Mouse (Mus musculus): Measurements from ENCODE around the gene Cd72. TPM values are rescaled to one million over a fixed set of nuclear protein-coding genes. Genes with fewer than 3 reads are reported as not detected.

Cd72 gene
- polyA plus RNA-seq, 1 experiment from 2014 or later, result 3.4 TPM

DNA sequence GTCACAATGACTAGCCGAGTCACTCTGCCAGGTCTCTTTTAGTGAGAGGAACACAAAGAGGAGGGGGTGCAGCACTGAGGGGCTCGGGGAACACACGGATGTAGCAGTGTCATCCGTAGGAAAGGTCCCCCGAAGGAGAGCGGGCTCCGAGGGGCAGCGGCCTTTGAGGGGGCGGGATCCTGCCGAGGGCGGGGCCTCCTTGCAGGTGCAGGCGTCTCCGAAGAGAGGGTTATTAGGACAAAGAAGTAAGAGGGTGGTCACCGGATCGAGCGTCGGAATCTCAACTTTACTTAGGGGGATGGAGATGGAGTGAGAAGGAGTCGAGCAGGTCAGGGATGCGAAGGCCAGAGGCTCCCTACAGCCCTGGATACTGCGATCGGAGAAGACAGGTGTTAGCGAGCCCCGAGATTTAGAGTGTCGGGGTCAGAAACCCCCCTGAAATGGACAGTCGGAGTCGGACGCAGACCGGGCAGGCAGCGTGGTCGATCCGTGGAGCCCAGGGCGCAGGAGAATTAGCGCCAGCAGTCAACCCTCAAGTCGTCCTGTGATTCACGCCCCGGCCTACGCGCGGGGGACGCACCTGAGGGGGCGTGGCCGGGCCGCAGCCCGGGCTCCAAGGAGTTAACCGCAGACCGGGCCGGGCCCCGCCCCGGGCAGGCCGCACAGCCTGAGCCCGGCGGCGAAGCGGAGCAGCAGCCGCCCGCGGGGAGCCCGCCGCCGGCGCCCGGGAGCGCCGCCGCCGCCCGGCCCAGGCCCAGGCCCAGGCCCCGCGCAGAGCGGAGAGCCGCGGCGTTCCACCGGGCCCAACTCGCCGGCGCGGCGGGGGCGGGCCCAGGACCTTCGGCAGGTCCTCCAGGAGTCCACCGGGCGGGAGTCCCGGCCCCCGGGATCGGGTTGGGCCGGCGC lies 11.7 kb downstream of the Cd72 start:
- Histone ChIP-seq H3K4me3 (ENCODE audit: low read depth, low read length) (peak overlapping the region; percentile 97), H3K4me2 (peak overlapping the region; percentile 91), H3K9ac (ENCODE audit: low read length) (peak overlapping the region; percentile 93), H3K36me3 (ENCODE audit: control insufficient read depth, insufficient read depth, low read length) (peaks cover 9% of the 10 kb centered on the region; the same call in 1 of the 2 replicates), H3K4me1 (ENCODE audit: control insufficient read depth, insufficient read depth, low read length) (peaks cover 8% of the 10 kb centered on the region), H3K27ac (ENCODE audit: low read depth, low read length) (peak overlapping the region; percentile 75), H3K27me3 (ENCODE audit: control insufficient read depth, insufficient read depth, low read length) (no peaks in the 10 kb centered on the region), H3K9me3 (ENCODE audit: control insufficient read depth, low read length) (no peaks in the 10 kb centered on the region)
- under 1% methylated on average over 88 of the region's 88 CpGs for WGBS
- peak; percentile 95 for DNase-seq (ENCODE audit: low spot score, missing footprints)
- peak; percentile 76 for ATAC-seq (ENCODE audit: low FRiP score)

DNA sequence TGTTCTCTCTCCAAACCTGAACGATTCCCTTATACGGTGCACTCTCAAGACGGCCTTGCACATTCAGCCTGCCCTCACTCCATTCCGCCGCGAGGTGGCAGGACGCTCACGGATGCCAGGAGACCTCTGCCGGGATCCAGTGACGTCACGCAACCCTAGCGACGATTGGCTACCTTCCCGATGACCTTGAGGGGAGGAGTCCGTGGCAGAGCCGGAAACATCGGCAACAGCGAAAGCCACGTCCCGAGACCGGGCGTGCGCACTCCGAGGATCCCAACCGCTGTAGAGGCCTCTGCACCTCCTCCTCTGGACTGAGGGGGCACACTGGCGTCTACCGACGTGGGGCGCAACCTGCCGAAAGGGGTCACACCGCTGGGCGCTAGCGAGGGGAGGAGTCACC lies 12.4 kb downstream of the Cd72 start:
- H3K9me3 ChIP-seq (ENCODE audit: control insufficient read depth, low read length), result no peaks in the 10 kb centered on the region
- peak; percentile 96 for ATAC-seq (ENCODE audit: low FRiP score)
- under 1% methylated on average over 33 of the region's 33 CpGs for WGBS
- peak; percentile 99 for DNase-seq (ENCODE audit: low spot score, missing footprints)
- H3K4me2 ChIP-seq, result peak overlapping the region; percentile 91
- H3K9ac ChIP-seq (ENCODE audit: low read length), result peak overlapping the region; percentile 93
- H3K4me1 ChIP-seq (ENCODE audit: control insufficient read depth, insufficient read depth, low read length), result peaks cover 8% of the 10 kb centered on the region
- no peaks in the 10 kb centered on the region for H3K27me3 ChIP-seq (ENCODE audit: control insufficient read depth, insufficient read depth, low read length)
- H3K36me3 ChIP-seq (ENCODE audit: control insufficient read depth, insufficient read depth, low read length), result peaks cover 9% of the 10 kb centered on the region; the same call in 1 of the 2 replicates
- peak overlapping the region; percentile 75 for H3K27ac ChIP-seq (ENCODE audit: low read depth, low read length)
- peak overlapping the region; percentile 97 for H3K4me3 ChIP-seq (ENCODE audit: low read depth, low read length)

DNA sequence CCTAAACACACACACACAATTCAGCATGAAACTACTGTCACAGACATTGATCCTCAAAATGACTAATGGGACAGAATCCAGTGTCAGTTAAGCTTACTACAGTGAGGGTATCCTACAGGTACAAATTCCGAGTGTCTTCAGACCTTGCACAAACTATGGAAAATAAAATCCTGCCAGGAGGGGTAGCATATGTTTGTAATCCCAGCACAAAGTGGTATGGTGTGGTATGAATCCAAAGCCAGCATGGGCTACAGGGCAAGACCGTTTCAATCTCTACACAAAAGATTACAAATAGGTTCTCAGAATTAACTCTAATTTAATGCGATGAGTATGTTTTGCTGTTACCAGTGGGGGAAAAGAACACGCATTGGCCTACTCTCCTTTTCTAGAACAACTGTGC lies 12.8 kb downstream of the Cd72 start, which contains the start of gene Tesk1:
Gene Tesk1, plus strand, starts transcription at position 301 of the 400 bp plus-strand sequence.
- H3K27me3 ChIP-seq (ENCODE audit: control insufficient read depth, insufficient read depth, low read length), result no peaks in the 10 kb centered on the region
- DNase-seq (ENCODE audit: low spot score, missing footprints) (no peak), ATAC-seq (ENCODE audit: low FRiP score) (peak; percentile 2)
- H3K4me1 ChIP-seq (ENCODE audit: control insufficient read depth, insufficient read depth, low read length), result peaks cover 8% of the 10 kb centered on the region
- H3K4me2 ChIP-seq, result peak within 1 kb of the TSS; percentile 91
- H3K4me3 ChIP-seq (ENCODE audit: low read depth, low read length), result peak within 1 kb of the TSS; percentile 97
- no peaks in the 10 kb centered on the region for H3K9me3 ChIP-seq (ENCODE audit: control insufficient read depth, low read length)
- peak within 1 kb of the TSS; percentile 75 for H3K27ac ChIP-seq (ENCODE audit: low read depth, low read length)
- H3K36me3 ChIP-seq (ENCODE audit: control insufficient read depth, insufficient read depth, low read length), result peaks cover 8% of the 10 kb centered on the region; the same call in 1 of the 2 replicates
- H3K9ac ChIP-seq (ENCODE audit: low read length), result peak within 1 kb of the TSS; percentile 93
- 29% methylated on average over 4 of the region's 4 CpGs for WGBS

DNA sequence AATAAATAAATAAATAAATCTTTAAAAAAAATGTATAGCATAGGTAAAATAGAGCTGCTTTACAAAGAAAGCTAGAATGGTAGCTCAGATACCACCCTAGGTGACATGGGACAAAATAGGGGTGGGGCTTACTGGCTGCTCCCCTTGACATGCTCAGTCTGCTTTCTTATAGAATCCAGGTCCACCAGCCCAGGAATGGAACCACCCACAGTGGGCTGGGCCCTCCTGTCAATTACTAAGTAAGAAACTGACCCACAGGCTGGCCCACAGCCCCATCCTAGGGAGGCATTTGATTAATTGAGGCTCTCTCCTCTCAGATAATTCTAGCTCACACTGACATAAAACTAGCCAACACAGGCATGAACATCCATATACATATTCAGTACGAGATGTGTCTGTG lies 21.6 kb downstream of the Cd72 start:
- peak; percentile 77 for DNase-seq (ENCODE audit: low spot score, missing footprints)
- H3K9ac ChIP-seq (ENCODE audit: low read length), result no peak overlapping the region
- H3K36me3 ChIP-seq (ENCODE audit: control insufficient read depth, insufficient read depth, low read length), result no peaks in the 10 kb centered on the region
- no peak for ATAC-seq (ENCODE audit: low FRiP score)
- H3K27ac ChIP-seq (ENCODE audit: low read depth, low read length), result no peak overlapping the region
- H3K27me3 ChIP-seq (ENCODE audit: control insufficient read depth, insufficient read depth, low read length), result peaks cover 9% of the 10 kb centered on the region
- peaks cover 4% of the 10 kb centered on the region; the same call in 1 of the 2 replicates for H3K4me1 ChIP-seq (ENCODE audit: control insufficient read depth, insufficient read depth, low read length)
- WGBS, result 100% methylated on average over 1 of the region's 1 CpGs
- H3K4me2 ChIP-seq, result no peak overlapping the region
- no peaks in the 10 kb centered on the region for H3K9me3 ChIP-seq (ENCODE audit: control insufficient read depth, low read length)
- H3K4me3 ChIP-seq (ENCODE audit: low read depth, low read length), result no peak overlapping the region

DNA sequence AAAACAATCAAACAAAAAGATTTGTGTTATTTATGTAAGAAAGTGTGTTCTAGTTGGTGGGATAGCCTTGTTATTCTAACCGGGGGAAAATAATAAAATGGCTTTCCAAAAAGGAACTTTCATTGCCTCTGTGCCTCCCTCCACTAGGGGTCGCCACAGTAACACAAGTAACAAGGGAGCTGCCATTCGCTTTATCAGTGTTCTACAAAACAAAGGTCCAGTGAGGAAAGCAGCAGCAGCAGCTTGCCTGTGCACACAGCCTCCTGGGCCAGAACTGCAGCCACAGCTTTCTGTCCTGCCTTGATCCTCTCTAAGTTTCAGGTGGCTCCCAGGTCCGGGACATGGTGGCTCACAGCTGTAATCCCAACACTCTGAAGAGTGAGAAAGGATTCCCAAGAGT lies 22.7 kb downstream of the Cd72 start:
- peak; percentile 96 for DNase-seq (ENCODE audit: low spot score, missing footprints)
- no peaks in the 10 kb centered on the region for H3K9me3 ChIP-seq (ENCODE audit: control insufficient read depth, low read length)
- H3K9ac ChIP-seq (ENCODE audit: low read length), result peak overlapping the region; percentile 33; the same call in 1 of the 2 replicates
- H3K4me1 ChIP-seq (ENCODE audit: control insufficient read depth, insufficient read depth, low read length), result peaks cover 7% of the 10 kb centered on the region; the same call in 1 of the 2 replicates
- no peak overlapping the region for H3K4me3 ChIP-seq (ENCODE audit: low read depth, low read length)
- ATAC-seq (ENCODE audit: low FRiP score), result peak; percentile 60
- H3K27me3 ChIP-seq (ENCODE audit: control insufficient read depth, insufficient read depth, low read length), result peaks cover 21% of the 10 kb centered on the region
- H3K36me3 ChIP-seq (ENCODE audit: control insufficient read depth, insufficient read depth, low read length), result no peaks in the 10 kb centered on the region
- H3K4me2 ChIP-seq, result no peak overlapping the region
- H3K27ac ChIP-seq (ENCODE audit: low read depth, low read length), result peak overlapping the region; percentile 65
- 13% methylated on average over 4 of the region's 4 CpGs for WGBS

DNA sequence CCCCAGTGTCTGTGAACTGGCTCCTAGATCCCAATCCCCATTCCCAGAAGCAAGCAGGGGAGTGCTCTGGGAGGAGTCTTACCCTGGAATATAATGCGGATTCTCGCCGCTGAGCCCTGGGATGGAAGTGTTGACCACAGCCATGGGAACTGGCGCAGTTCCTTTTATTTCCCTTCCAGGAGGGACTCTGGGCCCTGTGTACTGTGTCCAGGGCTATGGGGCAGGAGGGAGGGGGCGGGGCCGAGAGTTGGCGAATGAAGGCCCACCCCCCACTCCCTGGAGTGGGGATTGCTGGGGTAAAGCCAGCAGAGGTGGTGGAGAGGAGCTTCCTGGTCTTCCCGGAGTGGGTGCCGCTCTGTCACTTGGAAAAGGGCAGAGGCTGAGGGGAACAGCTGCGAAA lies 25.5 kb downstream of the Cd72 start, which contains the start of gene Fam166b:
Gene Fam166b, minus strand, starts transcription at position 189 of the 400 bp plus-strand sequence.
- Histone ChIP-seq H3K9ac (ENCODE audit: low read length) (peak within 1 kb of the TSS; percentile 13; the same call in 1 of the 2 replicates), H3K9me3 (ENCODE audit: control insufficient read depth, low read length) (no peaks in the 10 kb centered on the region), H3K36me3 (ENCODE audit: control insufficient read depth, insufficient read depth, low read length) (peaks cover 4% of the 10 kb centered on the region; the same call in 1 of the 2 replicates), H3K4me3 (ENCODE audit: low read depth, low read length) (no peak within 1 kb of the TSS), H3K4me2 (no peak within 1 kb of the TSS), H3K4me1 (ENCODE audit: control insufficient read depth, insufficient read depth, low read length) (peaks cover 13% of the 10 kb centered on the region), H3K27me3 (ENCODE audit: control insufficient read depth, insufficient read depth, low read length) (peaks cover 45% of the 10 kb centered on the region), H3K27ac (ENCODE audit: low read depth, low read length) (no peak within 1 kb of the TSS)
- ATAC-seq (ENCODE audit: low FRiP score) (0 out of 2 replicates have a peak, but pooled peaks have one; percentile 31), DNase-seq (ENCODE audit: low spot score, missing footprints) (peak; percentile 88)
- WGBS, result 9% methylated on average over 10 of the region's 10 CpGs

DNA sequence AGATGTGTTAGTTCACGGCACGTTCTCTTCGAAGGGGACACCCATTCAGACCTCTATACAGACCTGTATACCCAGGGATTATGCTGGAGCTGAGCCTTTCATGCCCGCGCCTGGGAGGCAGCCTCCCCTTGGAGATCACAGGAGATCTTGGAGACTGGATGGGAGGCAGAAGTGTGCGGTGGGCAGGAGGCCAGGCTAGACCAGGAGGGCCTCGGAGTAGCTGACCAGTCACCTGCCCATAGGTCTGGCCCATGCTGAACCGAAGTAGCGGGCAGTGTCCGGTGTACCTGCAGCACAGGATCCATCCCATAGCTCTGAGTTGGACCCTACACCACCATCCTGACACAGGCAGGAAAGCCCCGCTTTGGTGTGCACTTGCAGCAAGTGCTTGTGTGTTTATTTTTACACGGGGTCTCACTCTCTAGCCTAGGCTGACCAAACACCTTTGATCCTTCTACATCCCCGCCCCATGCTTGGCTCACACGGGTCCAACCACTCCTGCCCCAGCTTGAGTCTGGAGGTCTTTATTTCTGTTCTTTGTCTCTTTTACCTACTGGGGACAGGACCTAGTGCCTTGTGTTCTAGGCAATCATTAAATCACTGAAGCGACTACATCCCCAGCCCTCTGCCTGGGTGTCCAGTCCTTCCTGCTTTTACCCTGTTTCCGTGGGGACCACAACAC lies 26.1 kb downstream of the Cd72 start:
- 19% methylated on average over 16 of the region's 16 CpGs for WGBS
- ATAC-seq (ENCODE audit: low FRiP score), result 0 out of 2 replicates have a peak, but pooled peaks have one; percentile 13
- Histone ChIP-seq H3K9ac (ENCODE audit: low read length) (peak overlapping the region; percentile 13; the same call in 1 of the 2 replicates), H3K4me2 (no peak overlapping the region), H3K4me3 (ENCODE audit: low read depth, low read length) (no peak overlapping the region), H3K27me3 (ENCODE audit: control insufficient read depth, insufficient read depth, low read length) (peaks cover 45% of the 10 kb centered on the region), H3K27ac (ENCODE audit: low read depth, low read length) (no peak overlapping the region), H3K9me3 (ENCODE audit: control insufficient read depth, low read length) (no peaks in the 10 kb centered on the region), H3K4me1 (ENCODE audit: control insufficient read depth, insufficient read depth, low read length) (peaks cover 13% of the 10 kb centered on the region), H3K36me3 (ENCODE audit: control insufficient read depth, insufficient read depth, low read length) (peaks cover 4% of the 10 kb centered on the region; the same call in 1 of the 2 replicates)
- DNase-seq (ENCODE audit: low spot score, missing footprints), result peak; percentile 87

DNA sequence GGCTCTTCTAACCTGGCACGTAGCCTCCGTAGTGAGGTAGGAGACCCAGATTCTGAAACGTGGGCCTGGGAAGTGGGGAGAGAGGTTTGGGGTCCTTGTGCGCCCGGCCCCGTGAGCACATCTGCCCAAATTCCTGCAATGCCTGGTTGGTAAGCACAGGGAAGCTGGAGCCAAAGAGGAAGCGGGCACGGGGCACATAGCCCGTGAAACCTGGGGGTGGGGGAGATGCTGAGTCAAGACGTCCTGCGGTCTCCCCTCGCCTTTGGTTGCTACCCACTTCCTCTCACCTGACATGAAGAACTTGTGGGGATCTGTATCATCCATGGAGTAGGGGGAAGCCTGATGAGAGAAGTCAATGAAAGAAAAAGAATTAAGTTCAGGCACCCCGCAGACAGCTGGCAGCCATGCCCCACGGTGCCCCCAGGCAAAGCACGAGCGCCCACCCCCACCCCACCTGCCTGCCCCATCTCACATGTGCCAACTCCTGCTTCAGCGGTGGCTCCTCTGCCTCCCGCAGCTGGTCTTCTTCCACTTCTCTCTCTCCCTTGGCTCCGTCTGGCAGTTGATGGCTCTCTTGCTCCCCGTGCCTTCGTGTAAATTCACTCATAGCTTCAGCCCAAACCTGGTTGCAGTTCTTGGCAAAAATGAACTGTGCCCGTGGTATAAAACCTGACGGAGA lies 26.8 kb downstream of the Cd72 start:
- Histone ChIP-seq H3K4me2 (no peak overlapping the region), H3K36me3 (ENCODE audit: control insufficient read depth, insufficient read depth, low read length) (peaks cover 4% of the 10 kb centered on the region; the same call in 1 of the 2 replicates), H3K27me3 (ENCODE audit: control insufficient read depth, insufficient read depth, low read length) (peaks cover 45% of the 10 kb centered on the region), H3K9ac (ENCODE audit: low read length) (no peak overlapping the region), H3K9me3 (ENCODE audit: control insufficient read depth, low read length) (no peaks in the 10 kb centered on the region), H3K4me1 (ENCODE audit: control insufficient read depth, insufficient read depth, low read length) (peaks cover 13% of the 10 kb centered on the region), H3K4me3 (ENCODE audit: low read depth, low read length) (no peak overlapping the region), H3K27ac (ENCODE audit: low read depth, low read length) (no peak overlapping the region)
- DNase-seq (ENCODE audit: low spot score, missing footprints) (peak; percentile 88), ATAC-seq (ENCODE audit: low FRiP score) (no peak)
- 19% methylated on average over 23 of the region's 23 CpGs for WGBS

Data from midbrain, embryonic 11.5 days (tissue).